Mouse (Mus musculus) liver, adult 2 months (tissue): Measurements from ENCODE around the gene Scn2a. TPM values are rescaled to one million over a fixed set of nuclear protein-coding genes. Genes with fewer than 3 reads are reported as not detected.
A peak's percentile ranks its signal among the peaks of the same experiment; 100 is the strongest.

ENCODE experiments used
- DNase-seq: peaks from one replicate; pipeline ENCODE4 v3.0.0-alpha.2; 2011; ENCODE audit warnings: low read depth, low spot score; ENCODE audit errors: extremely low read depth
- H3K27ac ChIP-seq: fragments of 200-500 bp; replicated peaks from 2 replicates; pipeline ENCODE4 v1.5.1; 2012; ENCODE audit warnings: low read depth, mild to moderate bottlenecking, control low read depth, inconsistent platforms, low read length; ENCODE audit not compliant: insufficient read depth
- H3K27me3 ChIP-seq: fragments of 200-500 bp; 2 replicates; pipeline ENCODE4 v1.6.1; 2012; ENCODE audit warnings: mild to moderate bottlenecking, moderate library complexity, low read length, inconsistent platforms; ENCODE audit not compliant: control insufficient read depth, insufficient read depth
- H3K36me3 ChIP-seq: fragments of 200-500 bp; 2 replicates; pipeline ENCODE4 v1.6.1; 2012; ENCODE audit warnings: low read length, inconsistent platforms; ENCODE audit not compliant: control insufficient read depth, insufficient read depth
- H3K4me1 ChIP-seq: fragments of 200-500 bp; 2 replicates; pipeline ENCODE4 v1.6.1; 2011; ENCODE audit warnings: low read length; ENCODE audit not compliant: control insufficient read depth, insufficient read depth
- H3K4me3 ChIP-seq: fragments of 200-500 bp; 2 replicates; pipeline ENCODE4 v1.5.1; 2011; ENCODE audit warnings: low read depth, mild to moderate bottlenecking, control low read depth, low read length, moderate library complexity; ENCODE audit not compliant: insufficient read depth
- H3K79me2 ChIP-seq: fragments of 200-500 bp; 2 replicates; pipeline ENCODE4 v1.6.1; 2012; ENCODE audit warnings: inconsistent platforms, mild to moderate bottlenecking, low read length, moderate library complexity; ENCODE audit not compliant: control insufficient read depth, insufficient read depth
- H3K9ac ChIP-seq: fragments of 200-500 bp; 2 replicates; pipeline ENCODE4 v1.6.1; 2012; ENCODE audit warnings: low read depth, mild to moderate bottlenecking, control low read depth, inconsistent platforms, low read length
- CTCF ChIP-seq: fragments of 200-500 bp; IDR thresholded peaks from 2 replicates; pipeline ENCODE4 v1.5.1; 2011; ENCODE audit warnings: low read depth, low read length, control low read depth
- POLR2A ChIP-seq: fragments of 200-500 bp; IDR thresholded peaks from 2 replicates; pipeline ENCODE4 v1.6.1; 2011; ENCODE audit warnings: low read length, control low read depth; ENCODE audit not compliant: insufficient read depth; ENCODE audit errors: extremely low read depth
- WGBS: fragments of 180-500 bp; shearing (Covaris S2); methylation state at CpG from one replicate; pipeline ENCODE4 v1.1.7; 2018; 5-methylcytosine and 5-hydroxymethylcytosine counted together
- polyA plus RNA-seq: library from polyadenylated mRNA; depleted of rRNA; stranded (reverse); fragments of >200 nt; gene quantifications from 2 replicates; pipeline ENCODE4 v1.2.3, GENCODE M21; 2012
- total RNA-seq: library from RNA; depleted of rRNA; stranded (reverse); fragments of >200 nt; gene quantifications from 2 replicates; pipeline ENCODE4 v1.2.3, GENCODE M21; 2014

Gene Scn2a
- total and polyA plus RNA-seq, 2 experiments: 0.02 to 0.09 TPM

DNA sequence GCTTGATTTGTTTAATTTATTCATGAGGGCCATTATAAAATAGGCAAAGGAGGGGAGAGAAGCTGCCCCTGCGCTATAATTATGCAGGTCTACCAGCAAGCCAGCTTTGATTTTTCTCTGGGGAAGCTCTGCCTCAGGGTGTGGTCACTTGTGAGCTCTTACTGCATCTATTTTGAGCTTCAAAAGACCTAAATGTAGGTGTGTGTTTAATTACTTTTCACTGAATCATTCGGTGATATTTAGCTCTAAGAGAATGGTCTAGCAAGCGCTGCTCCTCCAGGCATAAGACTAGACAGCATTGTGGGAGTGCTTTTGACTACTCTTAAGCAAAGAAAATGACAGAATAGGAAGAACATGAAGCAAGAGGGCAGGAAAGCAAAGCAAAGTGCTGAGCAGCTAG, 80.6 kb downstream of the Scn2a start:
- Histone ChIP-seq H3K79me2 (no peaks in the 10 kb centered on the region), H3K27ac (no peak overlapping the region), H3K9ac (no peak overlapping the region), H3K36me3 (no peaks in the 10 kb centered on the region), H3K4me1 (no peaks in the 10 kb centered on the region), H3K27me3 (no peaks in the 10 kb centered on the region), H3K4me3 (no peak overlapping the region)
- DNase-seq: no peak
- 92% methylated on average over 3 of the region's 3 CpGs for WGBS
- TF ChIP-seq POLR2A (no peak), CTCF (no peak)

DNA sequence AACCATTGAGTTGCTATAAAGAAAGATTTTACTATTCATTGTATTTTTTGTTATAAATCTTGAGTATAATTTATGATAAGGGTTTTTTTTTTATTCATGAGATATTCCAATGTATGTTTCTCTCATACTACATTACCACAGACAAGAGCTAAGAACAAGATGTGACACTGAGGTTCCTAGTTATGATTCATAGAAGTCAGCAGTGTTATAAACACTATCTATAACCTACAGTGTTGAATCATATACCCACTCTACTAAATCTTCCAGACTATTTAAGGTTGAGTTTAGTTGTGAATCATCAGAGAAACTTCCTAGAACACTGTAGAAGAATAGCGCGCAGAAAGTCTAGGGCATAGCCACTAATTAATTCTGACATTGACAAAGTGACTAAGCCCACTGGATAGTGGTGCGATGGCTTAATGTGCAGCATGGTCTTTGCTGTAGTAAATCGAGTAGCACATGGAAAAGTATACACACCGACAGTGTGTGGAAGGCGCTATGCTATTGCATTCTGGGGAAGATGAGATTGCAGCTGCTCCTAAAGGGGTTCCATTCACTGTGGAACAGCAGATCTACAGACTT, 101.7 kb downstream of the Scn2a start:
- 89% methylated on average over 6 of the region's 6 CpGs for WGBS
- Histone ChIP-seq H3K27ac (no peak overlapping the region), H3K27me3 (no peaks in the 10 kb centered on the region), H3K36me3 (no peaks in the 10 kb centered on the region), H3K4me3 (no peak overlapping the region), H3K79me2 (no peaks in the 10 kb centered on the region), H3K4me1 (no peaks in the 10 kb centered on the region), H3K9ac (no peak overlapping the region)
- no peak for DNase-seq
- TF ChIP-seq CTCF: no peak
- TF ChIP-seq POLR2A: no peak

DNA sequence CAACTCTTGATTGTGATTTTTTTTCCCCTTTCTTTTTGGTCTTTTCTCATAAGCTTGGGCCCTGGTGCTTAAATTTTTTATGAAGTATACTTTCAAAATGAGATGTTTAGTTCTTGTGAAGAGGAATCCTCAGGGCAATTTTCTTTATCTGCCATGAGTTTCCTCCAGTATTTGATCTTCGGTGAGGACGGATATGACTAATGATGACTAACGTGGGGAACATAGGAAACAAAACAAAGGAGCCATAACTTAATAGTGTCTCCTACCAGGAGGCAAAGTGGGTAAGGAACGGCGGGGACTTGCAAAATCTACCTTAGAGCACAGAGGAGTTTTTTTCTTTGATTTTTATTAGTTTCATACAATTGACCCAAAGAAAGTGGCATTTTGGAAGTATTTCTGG, 124.8 kb downstream of the Scn2a start:
- Histone ChIP-seq H3K4me3 (no peak overlapping the region), H3K79me2 (no peaks in the 10 kb centered on the region), H3K27ac (no peak overlapping the region), H3K27me3 (no peaks in the 10 kb centered on the region), H3K9ac (no peak overlapping the region), H3K36me3 (no peaks in the 10 kb centered on the region), H3K4me1 (no peaks in the 10 kb centered on the region)
- no peak for DNase-seq
- TF ChIP-seq POLR2A: no peak
- no peak for TF ChIP-seq CTCF
- 69% methylated on average over 5 of the region's 5 CpGs for WGBS

DNA sequence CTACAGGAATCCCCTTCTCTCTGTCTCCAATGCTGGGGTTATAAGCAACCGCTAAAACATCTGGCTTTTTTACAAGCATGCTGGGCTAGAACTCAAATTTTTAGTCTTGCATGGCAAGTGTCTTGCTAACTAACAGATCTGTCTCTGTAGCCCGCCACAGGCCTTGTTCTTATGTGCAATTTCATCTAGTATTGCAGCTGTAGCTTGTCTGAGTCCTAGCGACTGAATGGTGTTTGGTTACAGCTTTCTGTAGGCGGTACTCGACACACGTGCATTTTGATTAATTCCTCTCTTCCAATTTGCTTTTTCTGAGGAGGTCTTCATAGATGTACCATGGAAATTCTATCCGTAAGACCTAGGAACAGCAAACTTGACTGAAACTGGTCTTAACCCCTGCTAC, 161.9 kb downstream of the Scn2a start:
- Histone ChIP-seq H3K79me2 (no peaks in the 10 kb centered on the region), H3K36me3 (no peaks in the 10 kb centered on the region), H3K27ac (no peak overlapping the region), H3K4me1 (no peaks in the 10 kb centered on the region), H3K4me3 (no peak overlapping the region), H3K27me3 (no peaks in the 10 kb centered on the region), H3K9ac (no peak overlapping the region)
- no peak for DNase-seq
- WGBS: 76% methylated on average over 7 of the region's 7 CpGs
- no peak for TF ChIP-seq CTCF
- no peak for TF ChIP-seq POLR2A

DNA sequence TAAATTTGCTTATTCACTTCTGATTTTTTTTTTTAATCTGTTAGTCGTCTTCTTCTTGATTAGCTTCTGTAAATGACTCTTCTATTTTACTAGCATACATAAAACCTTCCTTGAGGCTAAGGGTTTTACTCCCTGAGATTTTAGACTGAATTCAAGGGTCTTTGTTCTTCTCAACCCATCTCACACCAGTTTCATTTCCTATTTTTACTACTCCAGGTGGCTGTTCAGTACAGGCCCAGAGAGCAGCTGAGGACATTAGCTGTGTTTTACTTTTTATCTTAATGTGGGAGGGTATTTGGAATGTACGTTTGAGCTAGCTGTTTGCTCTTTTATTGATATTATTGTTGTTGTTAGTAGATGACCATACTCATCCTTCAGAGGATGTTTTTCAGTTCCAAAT, 162.8 kb downstream of the Scn2a start:
- WGBS: 69% methylated on average over 2 of the region's 2 CpGs
- DNase-seq: no peak
- H3K4me1 ChIP-seq: no peaks in the 10 kb centered on the region
- H3K36me3 ChIP-seq: no peaks in the 10 kb centered on the region
- no peak for TF ChIP-seq CTCF
- no peak for TF ChIP-seq POLR2A
- H3K79me2 ChIP-seq: no peaks in the 10 kb centered on the region
- no peak overlapping the region for H3K4me3 ChIP-seq
- H3K27ac ChIP-seq: no peak overlapping the region
- H3K27me3 ChIP-seq: no peaks in the 10 kb centered on the region
- no peak overlapping the region for H3K9ac ChIP-seq

DNA sequence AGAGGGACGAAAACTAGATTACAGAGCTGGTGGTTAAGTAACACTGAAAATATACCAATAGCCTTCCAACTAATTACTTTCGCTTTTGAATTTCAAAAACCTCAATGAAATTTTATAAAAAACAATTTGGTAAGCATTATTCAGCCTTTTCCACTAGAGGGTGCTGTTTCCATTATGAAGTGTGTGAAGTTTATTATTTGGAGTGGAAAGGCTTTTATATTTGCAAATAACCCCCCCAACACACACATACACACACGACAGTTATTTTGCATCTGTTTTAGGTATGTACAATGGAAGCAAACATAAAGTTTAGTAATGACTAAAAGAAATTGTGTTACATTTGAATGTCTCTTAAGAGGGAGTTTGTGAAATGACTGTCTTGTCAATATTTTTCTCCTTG, 171.9 kb downstream of the Scn2a start:
- TF ChIP-seq CTCF: peak; percentile 39; the same call in 1 of the 2 replicates
- TF ChIP-seq POLR2A: no peak
- peak; percentile 23 for DNase-seq
- no peaks in the 10 kb centered on the region for H3K79me2 ChIP-seq
- H3K4me3 ChIP-seq: no peak overlapping the region
- H3K36me3 ChIP-seq: no peaks in the 10 kb centered on the region
- no peak overlapping the region for H3K27ac ChIP-seq
- H3K4me1 ChIP-seq: no peaks in the 10 kb centered on the region; the same call in 1 of the 2 replicates
- WGBS: 14% methylated on average over 3 of the region's 3 CpGs
- H3K9ac ChIP-seq: no peak overlapping the region
- peaks cover 2% of the 10 kb centered on the region; the same call in 1 of the 2 replicates for H3K27me3 ChIP-seq
